Mouse (Mus musculus) adrenal gland, adult (tissue): ENCODE measurements around the gene Ush2a.

Experiments
- DNase-seq, 2 experiments: peaks; one replicate each; pipeline ENCODE4 v3.0.0; 2022 to 2023; ENCODE audit warnings: low spot score in 1 of 2; ENCODE audit not compliant: inconsistent age in 2 of 2

The Ush2a gene

GRCm38 (mm10) chr1:188760515-188760914 is 498.7 kb downstream of the Ush2a start:
- DNase-seq = no peak

- no peak for DNase-seq
Measured at GRCm38 (mm10) chr1:188762463-188762862, 500.6 kb downstream of the Ush2a start.

- DNase-seq = no peak
Measured at GRCm38 (mm10) chr1:188763761-188764160, 501.9 kb downstream of the Ush2a start.

DNA sequence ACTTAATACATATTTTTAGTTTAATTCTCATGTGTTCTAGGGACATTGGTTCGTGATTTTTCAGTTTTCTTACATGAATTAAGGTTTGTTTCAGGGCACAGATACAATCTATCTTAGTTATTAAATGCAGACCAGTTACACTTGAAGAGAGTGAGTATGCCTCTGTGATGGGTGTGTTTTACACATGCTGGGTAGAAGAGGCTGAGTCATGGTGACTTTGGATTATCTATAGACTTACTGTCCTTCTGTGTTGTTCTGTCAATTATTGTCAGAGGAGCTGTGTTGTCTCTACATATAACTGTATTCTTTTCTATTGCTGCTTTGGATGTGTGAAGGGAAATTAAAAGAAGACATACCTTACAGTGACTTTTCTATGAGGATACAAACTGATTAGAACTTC is 509.0 kb downstream of the Ush2a start:
- DNase-seq = no peak

DNA sequence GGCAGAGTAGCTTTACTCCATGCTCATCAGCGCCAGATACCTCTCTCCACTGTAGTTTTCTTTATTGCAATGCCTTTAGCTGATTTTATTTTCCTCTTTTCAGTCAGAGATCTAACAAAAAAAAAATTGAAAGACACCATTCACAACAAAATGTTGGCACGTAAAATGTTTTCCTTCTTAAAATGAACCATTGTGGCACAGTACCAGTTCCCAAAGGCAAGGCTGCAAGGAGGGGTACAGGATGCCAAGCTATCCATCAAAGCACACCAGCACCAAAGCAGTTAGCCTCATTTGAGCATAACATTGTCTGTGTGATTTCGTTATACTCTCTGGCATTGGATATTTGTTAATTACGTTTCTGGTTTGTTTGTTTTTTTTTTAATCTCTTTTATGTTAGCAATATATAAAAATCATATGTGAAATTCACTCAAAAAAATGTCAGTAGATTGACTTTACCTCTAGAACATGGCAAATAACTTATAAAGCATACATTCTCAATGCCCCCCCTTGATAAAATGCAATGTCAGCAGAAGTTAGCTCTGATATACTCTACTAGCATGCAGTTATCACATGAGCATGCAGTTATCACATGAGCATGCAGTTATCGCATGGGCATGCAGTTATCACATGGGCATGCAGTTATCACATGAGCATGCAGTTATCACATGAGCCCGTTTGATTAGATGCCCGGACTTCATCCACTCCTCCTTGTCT is 510.9 kb downstream of the Ush2a start:
- no peak for DNase-seq

DNA sequence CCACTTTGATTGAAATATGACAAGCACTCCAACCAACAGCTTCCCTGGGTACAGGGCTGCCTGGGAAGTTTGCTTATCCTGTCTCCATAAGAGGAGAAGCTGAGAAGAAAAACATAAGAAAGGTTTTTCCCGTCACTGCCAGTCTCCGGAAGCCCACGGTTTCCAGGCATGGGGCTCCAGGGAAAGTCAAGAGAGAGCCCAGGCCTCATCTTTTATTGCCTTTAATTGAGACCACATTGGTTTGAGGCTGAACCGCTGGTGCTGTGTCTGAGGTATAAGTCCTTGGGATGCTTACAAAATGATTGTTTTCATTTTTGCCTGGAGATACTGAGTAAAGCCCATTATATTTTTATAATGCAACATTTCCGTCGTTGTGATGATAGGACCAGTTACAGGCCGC is 511.8 kb downstream of the Ush2a start:
- DNase-seq = no peak

DNA sequence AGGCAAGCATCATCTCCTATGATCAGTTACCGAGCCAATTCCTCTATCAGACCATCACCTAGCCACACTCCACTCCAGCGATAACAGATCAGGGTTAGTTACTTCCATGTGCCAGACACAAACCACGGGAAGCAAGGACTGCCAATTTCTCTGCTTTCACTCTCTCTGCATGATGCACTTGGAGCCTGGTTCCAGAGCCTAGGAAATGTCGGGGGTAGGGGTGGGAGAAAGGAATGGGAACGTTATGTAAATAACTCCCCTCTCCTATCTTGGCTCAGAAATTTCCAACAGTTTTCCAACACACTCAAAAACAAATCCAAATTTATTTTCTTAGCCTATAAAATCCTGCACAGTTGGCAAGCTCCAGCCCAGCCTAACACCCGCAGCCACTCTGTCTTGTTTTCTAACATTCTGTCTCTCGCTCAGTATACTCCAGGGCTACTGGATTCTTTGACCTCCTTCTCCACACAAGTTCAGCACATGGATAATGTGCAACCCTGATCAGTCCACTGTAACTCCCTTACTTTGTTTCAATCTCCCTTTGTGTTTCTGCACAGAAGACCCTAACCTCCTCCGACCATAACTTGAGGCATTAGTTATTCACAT is 515.8 kb downstream of the Ush2a start:
- no peak for DNase-seq

- DNase-seq = no peak
Measured at GRCm38 (mm10) chr1:188785056-188785455, 523.2 kb downstream of the Ush2a start.

GRCm38 (mm10) chr1:188805069-188805468 is 543.2 kb downstream of the Ush2a start:
- no peak for DNase-seq

- DNase-seq = no peak
Measured at GRCm38 (mm10) chr1:188805852-188806251, 544.0 kb downstream of the Ush2a start.

DNA sequence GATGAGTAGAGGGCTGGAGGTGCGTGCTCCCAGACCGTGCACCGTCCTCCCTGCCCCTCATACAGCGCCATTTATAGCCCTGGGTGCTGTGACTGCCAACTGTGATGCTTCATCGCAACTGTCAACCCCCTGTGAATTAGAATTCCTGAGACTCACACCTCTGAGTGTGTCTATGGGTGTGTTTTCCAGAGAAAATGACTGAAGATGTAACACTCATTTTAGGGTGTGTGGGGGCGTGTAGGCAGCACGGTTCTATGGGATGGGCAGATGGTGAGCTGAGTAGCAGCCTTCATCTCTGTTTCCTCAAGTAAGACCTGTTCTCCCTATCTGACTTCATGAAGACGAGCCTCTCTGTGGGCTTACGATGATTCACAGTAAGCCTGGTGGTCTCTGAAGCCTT is 548.8 kb downstream of the Ush2a start:
- DNase-seq = no peak

DNA sequence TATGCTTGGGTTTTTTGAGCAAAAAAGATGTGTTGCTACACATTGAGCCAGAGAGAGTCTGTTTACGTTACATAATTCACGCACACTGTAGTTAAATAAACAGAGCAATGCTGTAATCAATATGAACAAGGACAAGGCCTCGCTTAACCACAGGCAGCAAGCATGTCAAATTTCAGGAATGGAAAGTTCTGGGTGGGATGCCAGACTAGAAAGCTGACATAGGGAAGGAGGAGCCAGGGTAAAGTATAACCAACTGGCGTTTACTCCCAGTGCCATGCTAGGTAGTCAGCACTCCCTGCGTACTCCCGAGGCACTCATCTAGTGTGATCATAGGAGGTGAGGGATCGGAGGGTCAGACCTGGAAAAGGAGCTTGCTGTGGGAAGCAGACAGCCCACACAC is 553.2 kb downstream of the Ush2a start:
- DNase-seq = no peak

- DNase-seq = no peak
Measured at GRCm38 (mm10) chr1:188824195-188824594, 562.4 kb downstream of the Ush2a start.

- DNase-seq = no peak
Measured at GRCm38 (mm10) chr1:188824878-188825532, 563.2 kb downstream of the Ush2a start.

DNA sequence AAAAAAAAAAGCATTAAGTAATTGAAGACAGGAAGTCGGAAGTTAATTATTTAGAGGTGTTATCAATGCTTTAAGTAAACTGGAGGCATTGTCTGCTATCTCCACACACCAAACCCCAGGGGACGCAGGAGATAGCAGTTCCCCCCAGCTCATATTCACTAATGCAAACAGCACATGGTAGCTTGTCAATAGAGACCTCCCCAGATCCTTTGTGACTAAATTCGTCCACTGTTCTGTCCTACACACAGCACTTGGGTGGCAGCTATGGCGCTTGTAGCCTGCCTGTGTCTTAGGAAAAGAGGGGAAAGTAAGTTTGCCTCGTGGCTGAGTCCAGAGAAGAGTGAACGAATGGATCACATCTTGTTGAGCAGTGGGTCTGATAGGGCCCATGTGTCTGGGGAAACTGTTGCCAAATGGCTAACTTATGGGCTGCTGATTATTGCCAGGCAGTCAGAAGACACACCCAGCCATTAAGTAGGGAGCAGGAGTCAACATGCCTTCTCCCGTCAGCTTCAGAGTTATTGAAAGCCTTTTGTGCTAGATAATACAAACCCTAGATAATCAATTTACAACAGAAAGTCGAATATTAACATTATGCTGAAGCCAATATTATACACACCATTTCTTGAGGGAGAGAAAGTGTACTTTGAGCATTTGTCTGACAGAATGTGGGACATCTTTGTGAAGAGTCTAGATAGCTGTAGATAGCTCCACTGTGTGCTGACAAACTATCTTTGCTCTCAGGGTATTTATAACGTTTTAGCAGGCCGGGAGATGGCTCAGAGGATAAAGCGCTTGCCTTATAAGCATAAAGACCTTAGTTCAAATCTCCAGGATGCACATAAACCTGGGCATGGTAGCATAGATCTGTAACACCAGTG is 568.9 kb downstream of the Ush2a start:
- DNase-seq = no peak

DNA sequence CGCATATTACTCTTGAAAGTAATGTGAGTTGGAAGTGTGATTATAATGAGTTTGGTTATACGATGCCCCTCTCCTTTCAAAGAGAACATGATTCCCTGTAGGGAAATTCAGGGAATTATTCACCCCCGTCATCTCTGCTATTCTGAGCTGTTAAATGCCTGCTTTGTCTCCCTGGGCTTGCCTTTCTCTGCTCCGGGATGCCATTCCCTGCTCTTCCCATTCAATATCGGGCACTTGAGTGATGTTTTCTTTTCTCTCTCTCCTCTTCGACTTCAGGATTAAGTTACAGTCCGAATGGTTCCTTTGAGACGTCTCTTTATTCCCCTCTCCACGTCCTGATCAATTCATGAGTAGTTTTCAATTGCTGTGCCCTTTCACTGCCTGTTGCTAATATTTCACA is 572.1 kb downstream of the Ush2a start:
- no peak for DNase-seq

- no peak for DNase-seq
Measured at GRCm38 (mm10) chr1:188834770-188835169, 572.9 kb downstream of the Ush2a start.

DNA sequence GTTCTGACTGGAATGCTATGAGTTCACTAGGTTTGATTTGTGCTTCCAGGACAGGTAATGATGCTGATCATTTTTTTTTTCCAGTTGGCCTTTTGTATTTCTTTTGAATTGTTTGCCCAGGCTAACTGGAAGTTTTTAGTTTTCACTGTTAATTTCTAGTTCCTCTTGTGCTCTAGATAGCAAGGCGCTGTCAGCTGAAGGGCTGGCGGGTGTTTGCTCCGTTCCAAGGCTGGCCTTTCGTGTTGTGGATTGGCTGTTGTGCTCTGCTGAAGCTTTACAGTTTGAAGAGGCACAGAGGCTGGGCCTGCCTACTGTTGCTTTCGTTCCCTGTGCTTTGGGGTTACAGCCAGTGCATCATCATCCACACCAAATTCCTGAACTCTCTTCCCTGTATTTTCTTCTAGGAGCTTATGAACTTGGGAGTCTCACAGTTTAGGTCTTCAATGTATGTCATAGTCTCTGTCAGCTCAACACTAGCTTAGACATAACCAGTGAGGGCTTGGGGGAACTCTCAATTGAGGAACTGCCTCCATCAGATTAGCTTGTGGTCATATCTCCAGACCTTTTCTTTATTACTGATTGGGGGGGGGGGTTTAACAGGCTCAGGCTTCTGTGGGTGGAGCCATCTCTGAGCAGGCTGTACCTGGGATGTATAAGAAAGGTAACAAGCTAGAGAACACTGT is 575.9 kb downstream of the Ush2a start:
- DNase-seq = no peak

- DNase-seq = no peak
Measured at GRCm38 (mm10) chr1:188847242-188847641, 585.4 kb downstream of the Ush2a start.

DNA sequence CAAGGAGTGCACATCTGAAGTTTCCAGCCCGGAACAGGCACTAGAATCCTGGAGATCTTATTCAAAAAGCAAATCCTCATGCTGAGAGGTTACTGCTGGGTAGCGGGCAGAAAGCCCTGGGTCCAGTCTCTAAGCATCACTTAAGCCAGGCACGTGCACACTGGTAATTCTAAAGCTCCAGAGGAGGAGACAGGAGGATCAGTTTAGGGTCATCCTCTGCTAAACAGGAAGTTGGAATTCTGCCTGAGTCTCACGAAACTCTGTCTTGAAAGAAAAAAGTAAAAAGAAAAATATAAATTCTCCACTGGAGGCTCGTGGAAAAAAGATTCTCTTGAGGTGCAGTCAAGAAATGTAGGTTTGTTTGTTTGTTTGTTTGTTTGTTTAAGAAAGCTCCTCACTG is 591.0 kb downstream of the Ush2a start:
- no peak for DNase-seq

GRCm38 (mm10) chr1:188854240-188854639 is 592.4 kb downstream of the Ush2a start:
- DNase-seq = no peak
